Mouse (Mus musculus): ENCODE measurements at regions not wholly inside any gene's neighbourhood (a gene's known extent, or its start where the extent isn't known, plus 50 kb on each side); places are given as distances from the start of the nearest gene placed in this dataset.
"Not testable (repeated sequence)": the region's sequence is repeated elsewhere in the genome, so short reads cannot be mapped to it uniquely, and the experiment has no call there.

GRCm38 (mm10) chr9:11285135-11285534 lies 380.6 kb upstream of the Cntn5 start:
- no peaks in the 10 kb centered on the region for H3K27me3 ChIP-seq (ENCODE audit: control insufficient read depth, insufficient read depth, low read length, poor library complexity, severe bottlenecking)
- H3K36me3 ChIP-seq (ENCODE audit: control insufficient read depth, insufficient read depth, low read length, poor library complexity, severe bottlenecking): no peaks in the 10 kb centered on the region
- no peak for DNase-seq (ENCODE audit: low read depth, low spot score)

GRCm38 (mm10) chr9:11284549-11284948 lies 380.0 kb upstream of the Cntn5 start:
- no peak for DNase-seq (ENCODE audit: low read depth, low spot score)
- no peaks in the 10 kb centered on the region for H3K36me3 ChIP-seq (ENCODE audit: control insufficient read depth, insufficient read depth, low read length, poor library complexity, severe bottlenecking)
- H3K27me3 ChIP-seq (ENCODE audit: control insufficient read depth, insufficient read depth, low read length, poor library complexity, severe bottlenecking): no peaks in the 10 kb centered on the region

- Histone ChIP-seq H3K27me3 (ENCODE audit: control insufficient read depth, insufficient read depth, low read length, poor library complexity, severe bottlenecking) (no peaks in the 10 kb centered on the region), H3K36me3 (ENCODE audit: control insufficient read depth, insufficient read depth, low read length, poor library complexity, severe bottlenecking) (no peaks in the 10 kb centered on the region)
- DNase-seq (ENCODE audit: low read depth, low spot score): no peak
These were observed 375.0 kb upstream of the Cntn5 start for GRCm38 (mm10) chr9:11279409-11280127.

GRCm38 (mm10) chr9:11277810-11278209 lies 373.2 kb upstream of the Cntn5 start:
- H3K27me3 ChIP-seq (ENCODE audit: control insufficient read depth, insufficient read depth, low read length, poor library complexity, severe bottlenecking): no peaks in the 10 kb centered on the region
- H3K36me3 ChIP-seq (ENCODE audit: control insufficient read depth, insufficient read depth, low read length, poor library complexity, severe bottlenecking): no peaks in the 10 kb centered on the region
- DNase-seq (ENCODE audit: low read depth, low spot score): no peak

- Histone ChIP-seq H3K27me3 (ENCODE audit: control insufficient read depth, insufficient read depth, low read length, poor library complexity, severe bottlenecking) (no peaks in the 10 kb centered on the region), H3K36me3 (ENCODE audit: control insufficient read depth, insufficient read depth, low read length, poor library complexity, severe bottlenecking) (no peaks in the 10 kb centered on the region)
- DNase-seq (ENCODE audit: low read depth, low spot score): no peak
These were observed 372.4 kb upstream of the Cntn5 start for GRCm38 (mm10) chr9:11276966-11277365.

GRCm38 (mm10) chr9:11256848-11257247 lies 352.3 kb upstream of the Cntn5 start:
- H3K27me3 ChIP-seq (ENCODE audit: control insufficient read depth, insufficient read depth, low read length, poor library complexity, severe bottlenecking): no peaks in the 10 kb centered on the region
- no peak for DNase-seq (ENCODE audit: low read depth, low spot score)
- H3K36me3 ChIP-seq (ENCODE audit: control insufficient read depth, insufficient read depth, low read length, poor library complexity, severe bottlenecking): no peaks in the 10 kb centered on the region

- Histone ChIP-seq H3K36me3 (ENCODE audit: control insufficient read depth, insufficient read depth, low read length, poor library complexity, severe bottlenecking) (no peaks in the 10 kb centered on the region), H3K27me3 (ENCODE audit: control insufficient read depth, insufficient read depth, low read length, poor library complexity, severe bottlenecking) (no peaks in the 10 kb centered on the region)
- no peak for DNase-seq (ENCODE audit: low read depth, low spot score)
These were observed 302.3 kb upstream of the Cntn5 start for GRCm38 (mm10) chr9:11206829-11207228.

- H3K27me3 ChIP-seq (ENCODE audit: control insufficient read depth, insufficient read depth, low read length, poor library complexity, severe bottlenecking): no peaks in the 10 kb centered on the region
- no peaks in the 10 kb centered on the region for H3K36me3 ChIP-seq (ENCODE audit: control insufficient read depth, insufficient read depth, low read length, poor library complexity, severe bottlenecking)
- DNase-seq (ENCODE audit: low read depth, low spot score): no peak
These were observed 301.7 kb upstream of the Cntn5 start for GRCm38 (mm10) chr9:11206267-11206666.

GRCm38 (mm10) chr9:11192183-11192582 lies 287.6 kb upstream of the Cntn5 start:
- no peaks in the 10 kb centered on the region for H3K27me3 ChIP-seq (ENCODE audit: control insufficient read depth, insufficient read depth, low read length, poor library complexity, severe bottlenecking)
- H3K36me3 ChIP-seq (ENCODE audit: control insufficient read depth, insufficient read depth, low read length, poor library complexity, severe bottlenecking): no peaks in the 10 kb centered on the region
- no peak for DNase-seq (ENCODE audit: low read depth, low spot score)

- no peak for DNase-seq (ENCODE audit: low read depth, low spot score)
- Histone ChIP-seq H3K36me3 (ENCODE audit: control insufficient read depth, insufficient read depth, low read length, poor library complexity, severe bottlenecking) (no peaks in the 10 kb centered on the region), H3K27me3 (ENCODE audit: control insufficient read depth, insufficient read depth, low read length, poor library complexity, severe bottlenecking) (no peaks in the 10 kb centered on the region)
These were observed 241.2 kb upstream of the Cntn5 start for GRCm38 (mm10) chr9:11145799-11146198.

GRCm38 (mm10) chr9:11126833-11127232 lies 222.3 kb upstream of the Cntn5 start:
- H3K27me3 ChIP-seq (ENCODE audit: control insufficient read depth, insufficient read depth, low read length, poor library complexity, severe bottlenecking): no peaks in the 10 kb centered on the region
- DNase-seq (ENCODE audit: low read depth, low spot score): no peak
- H3K36me3 ChIP-seq (ENCODE audit: control insufficient read depth, insufficient read depth, low read length, poor library complexity, severe bottlenecking): no peaks in the 10 kb centered on the region

GRCm38 (mm10) chr9:11119153-11119552 lies 214.6 kb upstream of the Cntn5 start:
- H3K27me3 ChIP-seq (ENCODE audit: control insufficient read depth, insufficient read depth, low read length, poor library complexity, severe bottlenecking): no peaks in the 10 kb centered on the region
- H3K36me3 ChIP-seq (ENCODE audit: control insufficient read depth, insufficient read depth, low read length, poor library complexity, severe bottlenecking): no peaks in the 10 kb centered on the region
- DNase-seq (ENCODE audit: low read depth, low spot score): no peak

GRCm38 (mm10) chr9:11107828-11108227 lies 203.3 kb upstream of the Cntn5 start:
- not testable (repeated sequence) for DNase-seq (ENCODE audit: low read depth, low spot score); H3K27me3 ChIP-seq (ENCODE audit: control insufficient read depth, insufficient read depth, low read length, poor library complexity, severe bottlenecking); H3K36me3 ChIP-seq (ENCODE audit: control insufficient read depth, insufficient read depth, low read length, poor library complexity, severe bottlenecking)

- H3K27me3 ChIP-seq (ENCODE audit: control insufficient read depth, insufficient read depth, low read length, poor library complexity, severe bottlenecking); DNase-seq (ENCODE audit: low read depth, low spot score); H3K36me3 ChIP-seq (ENCODE audit: control insufficient read depth, insufficient read depth, low read length, poor library complexity, severe bottlenecking): not testable (repeated sequence)
These were observed 202.6 kb upstream of the Cntn5 start for GRCm38 (mm10) chr9:11107212-11107611.

GRCm38 (mm10) chr9:11106268-11106667 lies 201.7 kb upstream of the Cntn5 start:
- no peaks in the 10 kb centered on the region for H3K27me3 ChIP-seq (ENCODE audit: control insufficient read depth, insufficient read depth, low read length, poor library complexity, severe bottlenecking)
- no peaks in the 10 kb centered on the region for H3K36me3 ChIP-seq (ENCODE audit: control insufficient read depth, insufficient read depth, low read length, poor library complexity, severe bottlenecking)
- DNase-seq (ENCODE audit: low read depth, low spot score): no peak

GRCm38 (mm10) chr9:11103448-11103847 lies 198.9 kb upstream of the Cntn5 start:
- no peak for DNase-seq (ENCODE audit: low read depth, low spot score)
- H3K27me3 ChIP-seq (ENCODE audit: control insufficient read depth, insufficient read depth, low read length, poor library complexity, severe bottlenecking): no peaks in the 10 kb centered on the region
- H3K36me3 ChIP-seq (ENCODE audit: control insufficient read depth, insufficient read depth, low read length, poor library complexity, severe bottlenecking): no peaks in the 10 kb centered on the region
